Mouse (Mus musculus): ENCODE measurements around the gene Gm16253. TPM values are rescaled to one million over a fixed set of nuclear protein-coding genes. Genes with fewer than 3 reads are reported as not detected.

Gene Gm16253
- total RNA-seq, 2 experiments from 2014 or later, result 1.1 TPM; not detected in 1

GRCm38 (mm10) chr3:96548824-96549223 lies 28.0 kb upstream of the Gm16253 start:
- H3K4me3 ChIP-seq, result no peak overlapping the region
- TF ChIP-seq CTCF (IDR thresholded peaks at IDR 0.05), result no peak
- intact Hi-C loops (cut with DNase I), result loop anchor here (5.0 kb wide), 2 partner anchors 48 to 153 kb away; partner anchors contain the start of gene Ankrd34a
- H3K27ac ChIP-seq, result peak overlapping the region; percentile 99
- no peak for DNase-seq

- H3K4me3 ChIP-seq, result no peak overlapping the region
- intact Hi-C loops (cut with DNase I), result loop anchor here (5.0 kb wide), 2 partner anchors 48 to 153 kb away; partner anchors contain the start of gene Ankrd34a
- DNase-seq, result no peak
- H3K27ac ChIP-seq, result peak overlapping the region; percentile 99
- no peak for TF ChIP-seq CTCF (IDR thresholded peaks at IDR 0.05)
Observed at GRCm38 (mm10) chr3:96549346-96549745, 27.4 kb upstream of the Gm16253 start.

- DNase-seq, result peak; percentile 68
- intact Hi-C loops (cut with DNase I), result loop anchor here (1.0 kb wide), 1 partner anchor 29 kb away; no protein-coding TSS in a partner anchor
- Histone ChIP-seq H3K27ac (peak overlapping the region; percentile 99), H3K4me3 (peak overlapping the region; percentile 51)
- peak; percentile 74 for TF ChIP-seq CTCF (IDR thresholded peaks at IDR 0.05)
Observed at GRCm38 (mm10) chr3:96551203-96551602, 25.6 kb upstream of the Gm16253 start.

GRCm38 (mm10) chr3:96551890-96552289 lies 24.9 kb upstream of the Gm16253 start:
- Histone ChIP-seq H3K27ac (peak overlapping the region; percentile 99), H3K4me3 (peak overlapping the region; percentile 51)
- intact Hi-C loops (cut with DNase I), result loop anchor here (1.0 kb wide), 1 partner anchor 28 kb away; no protein-coding TSS in a partner anchor
- TF ChIP-seq CTCF (IDR thresholded peaks at IDR 0.05), result no peak
- no peak for DNase-seq

GRCm38 (mm10) chr3:96553601-96554000 lies 23.2 kb upstream of the Gm16253 start:
- DNase-seq, result no peak
- H3K27ac ChIP-seq, result peak overlapping the region; percentile 99
- TF ChIP-seq CTCF (IDR thresholded peaks at IDR 0.05), result no peak
- intact Hi-C loops (cut with DNase I), result no loop called here
- H3K4me3 ChIP-seq, result no peak overlapping the region

- DNase-seq, result no peak
- peak overlapping the region; percentile 99 for H3K27ac ChIP-seq
Observed at GRCm38 (mm10) chr3:96554251-96554650, 22.5 kb upstream of the Gm16253 start.

GRCm38 (mm10) chr3:96555041-96555596 lies 21.7 kb upstream of the Gm16253 start:
- intact Hi-C loops (cut with DNase I), result no loop called here
- H3K4me3 ChIP-seq, result peak overlapping the region; percentile 91
- peak; percentile 83 for DNase-seq
- no peak for TF ChIP-seq CTCF (IDR thresholded peaks at IDR 0.05)
- H3K27ac ChIP-seq, result peak overlapping the region; percentile 99

More at GRCm38 (mm10) chr3:96554251-96554650, 22.5 kb upstream of the Gm16253 start:
- intact Hi-C loops (cut with DNase I), result no loop called here
- H3K4me3 ChIP-seq, result peak overlapping the region; percentile 91; the same call in 1 of the 2 replicates
- TF ChIP-seq CTCF (IDR thresholded peaks at IDR 0.05), result no peak

GRCm38 (mm10) chr3:96555999-96556614 lies 20.7 kb upstream of the Gm16253 start:
- Histone ChIP-seq H3K27ac (peak overlapping the region; percentile 99), H3K4me3 (peak overlapping the region; percentile 91)
- intact Hi-C loops (cut with DNase I), result no loop called here
- TF ChIP-seq CTCF (IDR thresholded peaks at IDR 0.05), result no peak
- DNase-seq, result no peak

- intact Hi-C loops (cut with DNase I), result loop anchor here (1.0 kb wide), 1 partner anchor 19 kb away; the partner anchor contains the start of gene Gm16253
- Histone ChIP-seq H3K27ac (peak overlapping the region; percentile 99), H3K4me3 (peak overlapping the region; percentile 91)
- DNase-seq, result peak; percentile 39
- TF ChIP-seq CTCF (IDR thresholded peaks at IDR 0.05), result no peak
Observed at GRCm38 (mm10) chr3:96556651-96557635, 19.8 kb upstream of the Gm16253 start.

- DNase-seq, result peak; percentile 100
- peak within 1 kb of the TSS; percentile 99 for H3K27ac ChIP-seq
- intact Hi-C loops (cut with DNase I), result loop anchor here (1.0 kb wide), 1 partner anchor 19 kb away; the partner anchor contains the start of gene Gm16253
Observed at GRCm38 (mm10) chr3:96557694-96558093, 19.1 kb upstream of the Gm16253 start, which contains the start of gene Txnip. TSS of gene Txnip (plus strand) at chr3:96557957.

GRCm38 (mm10) chr3:96558159-96558558 lies 18.6 kb upstream of the Gm16253 start:
- intact Hi-C loops (cut with DNase I), result no loop called here
- H3K27ac ChIP-seq, result peak overlapping the region; percentile 99
- no peak for TF ChIP-seq CTCF (IDR thresholded peaks at IDR 0.05)
- DNase-seq, result peak; percentile 62
- peak overlapping the region; percentile 91 for H3K4me3 ChIP-seq

More at GRCm38 (mm10) chr3:96557694-96558093, 19.1 kb upstream of the Gm16253 start, which contains the start of gene Txnip:
- TF ChIP-seq CTCF (IDR thresholded peaks at IDR 0.05), result peak; percentile 40
- H3K4me3 ChIP-seq, result peak within 1 kb of the TSS; percentile 91

GRCm38 (mm10) chr3:96558668-96559196 lies 18.1 kb upstream of the Gm16253 start:
- Histone ChIP-seq H3K4me3 (peak overlapping the region; percentile 91), H3K27ac (peak overlapping the region; percentile 99)
- intact Hi-C loops (cut with DNase I), result no loop called here
- no peak for TF ChIP-seq CTCF (IDR thresholded peaks at IDR 0.05)
- no peak for DNase-seq

Data from gastrocnemius, adult 2 months (tissue).